Mouse (Mus musculus) cerebellum, adult 2 months (tissue): ENCODE data around the gene Scaf8. TPM values are rescaled to one million over a fixed set of nuclear protein-coding genes. Genes with fewer than 3 reads are reported as not detected.

Experiments used
- DNase-seq, 2 experiments: peaks; one replicate each; pipeline ENCODE4 v3.0.0; 2021
- H3K27ac ChIP-seq: fragments of 200-500 bp; 2 replicates; pipeline ENCODE4 v1.5.1; 2012; ENCODE audit warnings: low read length, control low read depth, inconsistent platforms; ENCODE audit not compliant: insufficient read depth
- H3K27me3 ChIP-seq: fragments of 200-500 bp; 2 replicates; pipeline ENCODE4 v1.6.1; 2012; ENCODE audit warnings: inconsistent platforms, mild to moderate bottlenecking, low read length, moderate library complexity; ENCODE audit not compliant: control insufficient read depth, insufficient read depth
- H3K4me1 ChIP-seq: fragments of 200-500 bp; 2 replicates; pipeline ENCODE4 v1.6.1; 2011; ENCODE audit warnings: low read length; ENCODE audit not compliant: control insufficient read depth, insufficient read depth
- H3K4me3 ChIP-seq: fragments of 200-500 bp; replicated peaks from 2 replicates; pipeline ENCODE3; 2011; ENCODE audit warnings: mild to moderate bottlenecking, low read depth, low read length, control low read depth; ENCODE audit not compliant: insufficient read depth
- CTCF ChIP-seq: fragments of 200-500 bp; IDR thresholded peaks from 2 replicates; pipeline ENCODE4 v1.5.1; 2011; ENCODE audit warnings: low read depth, mild to moderate bottlenecking, control low read depth, low read length, moderate library complexity, borderline replicate concordance; ENCODE audit not compliant: insufficient read depth
- POLR2A ChIP-seq: fragments of 200-500 bp; IDR thresholded peaks from 2 replicates; pipeline ENCODE4 v1.6.1; 2011; ENCODE audit warnings: low read length, control low read depth, borderline replicate concordance; ENCODE audit not compliant: insufficient read depth
- WGBS: fragments of 180-500 bp; shearing (Covaris S2); methylation state at CpG from one replicate; pipeline ENCODE4 v1.1.7; 2018; 5-methylcytosine and 5-hydroxymethylcytosine counted together
- polyA plus RNA-seq: library from polyadenylated mRNA; depleted of rRNA; stranded (reverse); fragments of >200 nt; gene quantifications from 2 replicates; pipeline ENCODE4 v1.2.3, GENCODE M21; 2012

Scaf8 gene
- polyA plus RNA-seq, 1 experiment, result 35.1 TPM

- TF ChIP-seq POLR2A, result no peak
- TF ChIP-seq CTCF, result no peak
- 90% methylated on average over 6 of the region's 6 CpGs for WGBS
Observed at GRCm38 (mm10) chr17:3207529-3208240, 92.9 kb downstream of the Scaf8 start.

DNA sequence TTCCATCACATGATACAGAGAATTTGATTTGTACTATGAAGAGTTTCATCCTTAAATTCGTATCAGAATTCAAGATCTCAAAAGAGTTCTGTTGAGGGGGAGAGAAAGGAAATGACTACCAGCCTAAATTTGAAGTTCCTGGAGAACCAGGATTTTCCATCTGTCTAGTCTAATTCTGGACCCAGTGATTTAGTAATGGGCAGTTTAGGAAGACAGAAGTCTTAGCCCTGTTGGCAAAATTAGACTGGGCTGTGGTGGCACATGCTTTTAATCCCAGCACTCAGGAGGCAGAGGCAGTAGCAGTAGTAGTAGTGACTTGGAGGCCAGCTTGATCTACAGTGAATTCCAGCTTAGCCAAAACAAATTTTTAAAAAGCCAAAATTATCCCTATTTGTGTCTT, 93.7 kb downstream of the Scaf8 start:
- H3K4me1 ChIP-seq, result peaks cover 6% of the 10 kb centered on the region; the same call in 1 of the 2 replicates
- H3K4me3 ChIP-seq, result no peak overlapping the region
- TF ChIP-seq CTCF (no peak), POLR2A (no peak)
- no peaks in the 10 kb centered on the region for H3K27me3 ChIP-seq
- no peak overlapping the region for H3K27ac ChIP-seq
- no peak for DNase-seq
- WGBS, result 68% methylated on average over 1 of the region's 1 CpGs

More at GRCm38 (mm10) chr17:3207529-3208240, 92.9 kb downstream of the Scaf8 start:
- H3K27me3 ChIP-seq, result no peaks in the 10 kb centered on the region
- peaks cover 6% of the 10 kb centered on the region; the same call in 1 of the 2 replicates for H3K4me1 ChIP-seq
- H3K27ac ChIP-seq, result no peak overlapping the region
- H3K4me3 ChIP-seq, result no peak overlapping the region
- no peak for DNase-seq

DNA sequence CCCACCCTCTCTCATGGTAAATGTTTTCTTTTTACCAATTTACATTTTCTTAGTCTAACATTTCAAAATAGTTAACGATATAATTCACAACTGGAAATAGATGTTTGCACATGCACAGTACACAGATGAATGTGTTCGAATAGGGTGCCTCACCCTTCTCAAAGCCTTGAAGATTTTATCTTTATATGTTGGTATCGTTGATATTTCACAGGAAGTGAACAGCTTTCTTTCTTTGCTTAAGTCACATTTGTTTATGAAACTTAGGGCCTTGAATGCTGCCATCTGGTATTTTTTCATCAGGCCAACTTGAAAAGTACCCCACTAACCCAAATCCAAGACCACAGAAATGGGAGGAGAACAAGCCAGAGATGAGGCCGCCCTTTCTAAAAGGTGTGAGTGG, 94.8 kb downstream of the Scaf8 start:
- H3K4me1 ChIP-seq, result peaks cover 6% of the 10 kb centered on the region; the same call in 1 of the 2 replicates
- DNase-seq, result no peak
- no peak for TF ChIP-seq CTCF
- no peak for TF ChIP-seq POLR2A
- no peak overlapping the region for H3K4me3 ChIP-seq
- no peaks in the 10 kb centered on the region for H3K27me3 ChIP-seq
- 94% methylated on average over 4 of the region's 4 CpGs for WGBS
- H3K27ac ChIP-seq, result no peak overlapping the region

DNA sequence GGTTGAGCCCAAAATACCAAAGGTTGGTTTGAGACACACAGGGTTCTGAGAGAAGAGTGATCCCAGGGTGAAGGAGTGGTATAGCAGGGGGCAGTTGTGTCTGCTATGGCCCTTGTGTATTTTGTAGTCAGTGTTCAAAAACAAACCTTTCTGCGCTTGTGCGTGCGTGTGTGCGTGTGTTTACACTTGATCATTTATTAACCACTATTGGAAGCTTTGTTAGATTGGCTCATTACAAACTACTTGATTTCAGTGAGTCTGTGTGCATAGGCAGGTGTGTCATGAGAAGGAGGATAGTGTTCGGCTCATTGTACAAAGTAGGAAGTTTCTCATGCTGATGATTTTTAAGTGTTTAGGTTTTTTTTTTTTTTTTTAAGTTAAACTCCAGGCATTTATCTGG, 95.4 kb downstream of the Scaf8 start:
- no peak for TF ChIP-seq CTCF
- TF ChIP-seq POLR2A, result no peak
- no peak for DNase-seq
- Histone ChIP-seq H3K27ac (no peak overlapping the region), H3K27me3 (no peaks in the 10 kb centered on the region), H3K4me3 (no peak overlapping the region), H3K4me1 (peaks cover 6% of the 10 kb centered on the region; the same call in 1 of the 2 replicates)
- 97% methylated on average over 5 of the region's 5 CpGs for WGBS

DNA sequence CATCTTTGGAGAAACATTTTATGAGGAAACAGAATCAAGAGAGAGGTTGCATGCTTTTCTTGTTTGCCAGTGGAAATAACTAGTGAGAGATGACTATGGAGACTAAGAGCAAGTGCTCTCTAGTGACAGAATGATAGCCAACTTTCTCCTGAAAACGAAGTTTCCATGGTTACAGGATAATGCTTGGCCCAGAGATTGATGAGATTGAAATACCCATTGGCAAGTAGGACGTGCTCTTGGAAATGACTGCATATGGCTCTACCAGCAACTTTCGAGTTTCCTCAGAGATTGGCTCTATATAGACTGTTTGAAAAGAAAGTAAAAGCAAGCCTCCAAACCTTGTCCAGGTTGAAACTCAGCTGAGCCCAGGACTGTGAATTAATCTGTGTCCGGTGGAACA, 97.3 kb downstream of the Scaf8 start:
- Histone ChIP-seq H3K4me3 (no peak overlapping the region), H3K4me1 (no peaks in the 10 kb centered on the region), H3K27me3 (no peaks in the 10 kb centered on the region), H3K27ac (no peak overlapping the region)
- no peak for DNase-seq
- WGBS, result 51% methylated on average over 4 of the region's 4 CpGs
- TF ChIP-seq POLR2A (no peak), CTCF (no peak)

DNA sequence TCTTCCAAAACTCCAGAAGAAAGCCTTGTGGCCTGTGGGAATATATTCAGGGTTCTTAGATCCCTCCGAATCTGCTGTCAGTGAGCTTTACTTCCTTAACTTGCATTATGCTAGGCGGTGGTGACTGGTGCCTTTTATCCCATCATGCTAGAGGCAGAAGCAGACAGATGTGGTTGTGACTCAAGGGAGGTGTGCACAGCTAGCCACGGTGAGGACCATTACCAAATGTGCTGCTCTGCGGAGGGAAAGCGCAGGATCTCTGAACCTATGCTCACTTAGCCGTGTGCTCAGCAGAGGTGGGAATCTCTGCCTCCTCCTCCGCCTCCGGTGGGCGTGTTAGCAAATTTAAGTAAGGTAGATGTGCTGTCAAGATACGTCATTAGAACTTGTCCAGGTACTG, 98.1 kb downstream of the Scaf8 start:
- DNase-seq, result no peak
- H3K27me3 ChIP-seq, result no peaks in the 10 kb centered on the region
- no peak overlapping the region for H3K4me3 ChIP-seq
- WGBS, result 94% methylated on average over 10 of the region's 10 CpGs
- H3K4me1 ChIP-seq, result no peaks in the 10 kb centered on the region
- TF ChIP-seq CTCF (no peak), POLR2A (no peak)
- no peak overlapping the region for H3K27ac ChIP-seq

- Histone ChIP-seq H3K4me3 (no peak overlapping the region), H3K27ac (no peak overlapping the region), H3K27me3 (no peaks in the 10 kb centered on the region), H3K4me1 (no peaks in the 10 kb centered on the region)
- no peak for DNase-seq
- WGBS, result 92% methylated on average over 2 of the region's 2 CpGs
- TF ChIP-seq POLR2A (no peak), CTCF (no peak)
Observed at GRCm38 (mm10) chr17:3214852-3215251, 100.1 kb downstream of the Scaf8 start.

GRCm38 (mm10) chr17:3217023-3217422, 102.3 kb downstream of the Scaf8 start:
- Histone ChIP-seq H3K4me3 (no peak overlapping the region), H3K27ac (no peak overlapping the region), H3K4me1 (no peaks in the 10 kb centered on the region), H3K27me3 (no peaks in the 10 kb centered on the region)
- TF ChIP-seq POLR2A (no peak), CTCF (no peak)
- DNase-seq, result no peak
- WGBS, result 92% methylated on average over 5 of the region's 5 CpGs
